Mouse (Mus musculus): ENCODE measurements around the gene Slc17a1.

The Slc17a1 gene

DNA sequence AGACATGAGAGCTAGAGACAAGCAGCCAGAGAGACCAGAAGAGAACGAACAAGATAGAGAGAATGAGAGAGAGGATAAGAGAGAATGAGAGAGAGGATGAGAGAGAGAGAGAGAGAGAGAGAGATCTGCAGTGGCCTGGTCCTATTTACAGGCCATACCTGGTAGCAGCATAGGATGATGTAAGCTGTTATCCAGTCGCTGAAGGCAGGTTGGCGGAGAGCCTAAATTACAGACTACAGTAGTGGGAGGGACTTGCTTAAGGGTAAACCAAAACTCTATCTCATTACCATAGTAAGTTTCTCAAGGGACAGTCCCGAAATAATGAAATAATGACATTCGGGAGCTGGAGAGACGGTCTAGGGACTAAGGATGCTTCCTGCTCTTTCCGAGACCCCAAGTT lies at the start of gene Slc17a1:
Slc17a1 (plus strand) TSS at position 346 of the 400 bp plus-strand sequence.
- H3K9me3 ChIP-seq (ENCODE audit: low read length): no peaks in the 10 kb centered on the region
- no peaks in the 10 kb centered on the region for H3K27me3 ChIP-seq (ENCODE audit: insufficient read depth, low read length)
- no peak within 1 kb of the TSS for H3K4me3 ChIP-seq (replicated peaks; ENCODE audit: low read length)
- H3K4me1 ChIP-seq (replicated peaks; ENCODE audit: low read depth, low read length): no peaks in the 10 kb centered on the region
- no peak for TF ChIP-seq POU5F1 (IDR thresholded peaks at IDR 0.05; ENCODE audit: borderline replicate concordance, low read length)
- no peak for TF ChIP-seq CTCF (conservative IDR thresholded peaks at IDR 0.05; ENCODE audit: low read length)
- no peak for TF ChIP-seq NANOG (IDR thresholded peaks at IDR 0.05; ENCODE audit: borderline replicate concordance, low read length)
- no peaks in the 10 kb centered on the region for H3K36me3 ChIP-seq (ENCODE audit: insufficient read depth, low read length)

DNA sequence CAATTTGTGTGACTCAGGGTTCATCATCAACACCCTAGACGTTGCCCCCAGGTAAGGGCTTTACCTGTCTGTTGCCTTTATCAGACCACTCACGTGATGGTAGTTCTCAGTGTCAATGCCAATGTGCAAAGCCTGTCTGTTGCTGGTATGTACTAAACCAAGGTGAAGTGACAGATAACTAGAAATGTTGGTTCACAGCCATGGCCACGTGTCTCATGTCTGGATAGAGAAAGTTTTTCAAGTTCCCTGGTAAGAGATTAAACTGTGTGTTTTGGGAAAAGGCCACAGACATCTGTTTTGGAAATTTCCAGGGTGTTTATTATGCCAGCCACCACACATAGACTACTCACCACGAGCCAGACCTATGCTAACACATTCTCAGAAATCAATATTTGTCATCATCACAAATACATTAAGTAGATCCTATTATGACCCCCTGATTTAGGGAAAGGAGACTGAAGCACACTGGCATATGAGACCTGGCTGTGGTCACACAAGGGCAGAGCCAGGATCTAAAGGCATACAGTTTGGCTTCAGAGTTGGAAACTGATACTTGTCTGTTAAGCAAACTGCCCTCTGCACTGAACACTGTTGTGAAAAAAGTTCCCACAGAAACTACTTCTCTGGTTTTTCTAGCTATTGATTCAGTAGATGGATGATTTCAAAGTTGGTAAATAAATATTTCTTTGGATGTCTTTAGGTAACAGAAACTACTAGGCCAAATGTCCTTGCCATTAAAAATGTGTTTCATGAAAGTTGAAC lies 47.2 kb upstream of the Slc17a1 start:
- no peak for TF ChIP-seq NANOG (IDR thresholded peaks at IDR 0.05; ENCODE audit: borderline replicate concordance, low read length)
- no peak for TF ChIP-seq POU5F1 (IDR thresholded peaks at IDR 0.05; ENCODE audit: borderline replicate concordance, low read length)
- TF ChIP-seq CTCF (conservative IDR thresholded peaks at IDR 0.05; ENCODE audit: low read length): no peak
- no peaks in the 10 kb centered on the region for H3K9me3 ChIP-seq (ENCODE audit: low read length)

DNA sequence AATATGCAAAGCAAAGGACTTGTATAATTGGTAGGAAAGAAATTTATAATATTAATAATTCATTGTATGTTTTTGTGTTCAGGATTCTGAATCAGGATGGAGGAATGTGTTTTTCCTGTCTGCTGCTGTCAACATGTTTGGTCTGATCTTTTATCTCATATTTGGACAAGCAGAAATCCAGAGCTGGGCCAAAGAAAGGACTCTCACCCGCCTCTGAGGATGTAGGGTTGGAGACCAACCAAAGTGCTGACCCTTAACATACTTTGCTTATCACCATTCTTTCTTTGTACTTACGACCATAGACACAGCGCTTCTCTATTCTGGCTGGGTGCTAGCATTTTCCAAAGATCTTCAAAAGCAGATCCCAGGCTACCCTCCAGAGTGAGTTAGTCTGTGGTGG lies 45.3 kb upstream of the Slc17a1 start:
- Histone ChIP-seq H3K27me3 (ENCODE audit: insufficient read depth, low read length) (no peaks in the 10 kb centered on the region), H3K4me1 (replicated peaks; ENCODE audit: low read depth, low read length) (no peaks in the 10 kb centered on the region), H3K4me3 (replicated peaks; ENCODE audit: low read length) (no peak overlapping the region), H3K9me3 (ENCODE audit: low read length) (no peaks in the 10 kb centered on the region), H3K36me3 (ENCODE audit: insufficient read depth, low read length) (no peaks in the 10 kb centered on the region)
- no peak for TF ChIP-seq POU5F1 (IDR thresholded peaks at IDR 0.05; ENCODE audit: borderline replicate concordance, low read length)
- TF ChIP-seq CTCF (conservative IDR thresholded peaks at IDR 0.05; ENCODE audit: low read length): no peak
- TF ChIP-seq NANOG (IDR thresholded peaks at IDR 0.05; ENCODE audit: borderline replicate concordance, low read length): no peak

More for the DNA sequence above, 47.2 kb upstream of the Slc17a1 start:
- no peaks in the 10 kb centered on the region for H3K36me3 ChIP-seq (ENCODE audit: insufficient read depth, low read length)
- H3K27me3 ChIP-seq (ENCODE audit: insufficient read depth, low read length): no peaks in the 10 kb centered on the region
- no peaks in the 10 kb centered on the region for H3K4me1 ChIP-seq (replicated peaks; ENCODE audit: low read depth, low read length)
- no peak overlapping the region for H3K4me3 ChIP-seq (replicated peaks; ENCODE audit: low read length)

DNA sequence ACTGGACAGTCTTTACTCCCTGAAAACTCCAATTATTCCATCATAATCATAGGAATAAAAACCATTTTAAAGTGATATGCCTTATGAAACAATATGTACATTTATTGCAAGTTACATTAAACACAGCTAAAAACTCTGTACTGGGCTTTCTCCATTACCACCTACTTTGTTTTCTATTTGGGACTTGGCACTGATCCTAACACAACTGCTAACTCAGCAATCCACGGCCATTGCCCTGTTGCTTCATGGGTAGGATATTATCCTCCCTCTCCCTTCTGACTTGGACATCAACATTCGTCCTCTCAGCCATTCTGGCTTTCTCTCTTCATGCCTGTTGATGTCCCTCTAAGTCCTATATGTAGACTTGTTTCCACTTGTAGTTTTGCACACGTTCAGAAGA lies 40.9 kb upstream of the Slc17a1 start:
- H3K4me3 ChIP-seq (replicated peaks; ENCODE audit: low read length): no peak overlapping the region
- TF ChIP-seq CTCF (conservative IDR thresholded peaks at IDR 0.05; ENCODE audit: low read length) (no peak), NANOG (IDR thresholded peaks at IDR 0.05; ENCODE audit: borderline replicate concordance, low read length) (no peak), POU5F1 (IDR thresholded peaks at IDR 0.05; ENCODE audit: borderline replicate concordance, low read length) (no peak)
- no peaks in the 10 kb centered on the region for H3K9me3 ChIP-seq (ENCODE audit: low read length)

DNA sequence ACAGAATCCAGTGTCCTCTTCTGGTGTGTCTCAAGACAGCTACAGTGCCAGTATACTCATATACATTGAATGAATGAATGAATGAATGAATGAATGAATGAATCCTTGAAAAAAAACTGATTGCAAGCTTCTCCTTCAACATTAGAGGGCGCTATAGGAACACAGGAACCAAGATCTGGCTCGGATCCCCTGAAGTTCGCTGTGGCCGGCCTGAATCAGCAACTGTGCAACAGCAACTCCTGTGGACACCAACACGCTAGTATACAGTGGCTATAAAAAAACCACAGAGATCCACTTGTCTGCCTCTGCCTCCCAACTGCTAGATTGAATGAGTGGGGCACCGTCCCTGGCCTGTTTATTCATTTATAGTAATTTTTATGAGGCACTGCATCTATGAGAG lies 34.5 kb upstream of the Slc17a1 start:
- no peak for TF ChIP-seq POU5F1 (IDR thresholded peaks at IDR 0.05; ENCODE audit: borderline replicate concordance, low read length)
- TF ChIP-seq CTCF (conservative IDR thresholded peaks at IDR 0.05; ENCODE audit: low read length): peak; percentile 42
- TF ChIP-seq NANOG (IDR thresholded peaks at IDR 0.05; ENCODE audit: borderline replicate concordance, low read length): no peak
- no peaks in the 10 kb centered on the region for H3K36me3 ChIP-seq (ENCODE audit: insufficient read depth, low read length)
- no peak overlapping the region for H3K4me3 ChIP-seq (replicated peaks; ENCODE audit: low read length)
- H3K4me1 ChIP-seq (replicated peaks; ENCODE audit: low read depth, low read length): no peaks in the 10 kb centered on the region
- H3K27me3 ChIP-seq (ENCODE audit: insufficient read depth, low read length): no peaks in the 10 kb centered on the region
- no peaks in the 10 kb centered on the region for H3K9me3 ChIP-seq (ENCODE audit: low read length)

More for the DNA sequence above, 40.9 kb upstream of the Slc17a1 start:
- H3K4me1 ChIP-seq (replicated peaks; ENCODE audit: low read depth, low read length): no peaks in the 10 kb centered on the region
- no peaks in the 10 kb centered on the region for H3K27me3 ChIP-seq (ENCODE audit: insufficient read depth, low read length)
- no peaks in the 10 kb centered on the region for H3K36me3 ChIP-seq (ENCODE audit: insufficient read depth, low read length)

DNA sequence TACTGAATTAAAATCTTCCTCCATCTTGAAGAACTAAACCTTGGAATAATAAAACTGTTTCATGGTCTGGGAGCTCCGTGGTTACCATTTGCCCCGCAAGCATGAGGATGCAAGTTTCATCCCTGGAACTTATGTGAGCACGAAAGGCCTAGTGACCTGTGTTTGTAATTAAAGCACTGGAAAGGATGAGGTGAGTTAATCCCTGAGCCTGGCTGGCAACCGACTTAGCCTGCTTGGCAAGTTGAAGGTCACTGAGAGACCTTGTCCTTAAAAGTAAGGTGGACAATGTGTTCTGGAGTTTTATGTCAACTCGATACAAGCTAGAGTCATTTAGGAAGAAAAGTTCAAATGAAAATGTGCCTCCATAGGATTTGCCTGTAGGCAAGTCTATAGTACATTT lies 32.7 kb upstream of the Slc17a1 start:
- no peaks in the 10 kb centered on the region for H3K27me3 ChIP-seq (ENCODE audit: insufficient read depth, low read length)
- H3K36me3 ChIP-seq (ENCODE audit: insufficient read depth, low read length): no peaks in the 10 kb centered on the region
- no peak overlapping the region for H3K4me3 ChIP-seq (replicated peaks; ENCODE audit: low read length)
- H3K9me3 ChIP-seq (ENCODE audit: low read length): no peaks in the 10 kb centered on the region
- H3K4me1 ChIP-seq (replicated peaks; ENCODE audit: low read depth, low read length): no peaks in the 10 kb centered on the region
- no peak for TF ChIP-seq NANOG (IDR thresholded peaks at IDR 0.05; ENCODE audit: borderline replicate concordance, low read length)
- TF ChIP-seq CTCF (conservative IDR thresholded peaks at IDR 0.05; ENCODE audit: low read length): no peak
- no peak for TF ChIP-seq POU5F1 (IDR thresholded peaks at IDR 0.05; ENCODE audit: borderline replicate concordance, low read length)

DNA sequence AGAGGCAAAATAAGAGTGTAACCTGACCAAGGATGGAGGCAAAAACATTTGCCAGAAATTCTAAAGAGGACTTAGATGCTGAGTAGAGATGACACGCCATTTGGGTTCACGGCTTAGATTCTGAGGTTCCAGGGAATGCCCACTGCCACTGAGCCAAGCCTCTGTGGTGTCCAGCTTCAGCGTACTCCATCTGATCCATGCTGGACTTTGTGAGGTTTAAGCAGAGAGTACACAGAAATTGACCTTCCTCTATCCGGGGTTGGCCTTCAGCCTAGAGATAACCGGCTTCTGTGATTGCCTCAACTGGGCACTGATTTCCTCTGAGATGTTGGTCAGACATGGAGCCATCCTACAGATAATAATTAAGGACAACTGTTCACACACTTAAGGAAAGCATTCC lies 30.9 kb upstream of the Slc17a1 start:
- no peaks in the 10 kb centered on the region for H3K27me3 ChIP-seq (ENCODE audit: insufficient read depth, low read length)
- no peaks in the 10 kb centered on the region for H3K36me3 ChIP-seq (ENCODE audit: insufficient read depth, low read length)
- H3K4me3 ChIP-seq (replicated peaks; ENCODE audit: low read length): no peak overlapping the region
- H3K4me1 ChIP-seq (replicated peaks; ENCODE audit: low read depth, low read length): no peaks in the 10 kb centered on the region
- TF ChIP-seq POU5F1 (IDR thresholded peaks at IDR 0.05; ENCODE audit: borderline replicate concordance, low read length): no peak
- H3K9me3 ChIP-seq (ENCODE audit: low read length): no peaks in the 10 kb centered on the region

DNA sequence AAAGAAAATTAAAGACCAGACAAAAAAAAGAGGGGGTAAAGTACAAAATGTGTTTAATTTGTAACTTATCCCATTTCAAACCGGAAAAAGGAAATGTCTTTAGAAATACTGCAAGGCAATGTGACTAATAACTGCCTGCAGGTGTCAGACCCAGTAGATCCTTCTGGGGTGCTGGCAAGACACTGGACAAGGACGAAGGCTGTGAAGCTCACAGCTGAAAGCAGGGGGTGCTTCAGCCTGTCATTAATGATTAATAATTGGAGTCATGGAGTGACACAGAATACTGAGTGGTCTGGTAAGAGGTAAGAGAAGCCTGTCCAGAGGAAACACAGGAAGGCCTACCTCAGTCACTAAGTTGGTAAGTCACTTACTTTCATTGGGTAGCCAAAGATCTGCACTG lies 28.2 kb upstream of the Slc17a1 start, which contains the start of gene Slc17a3:
Slc17a3 (plus strand) TSS at position 127 of the 400 bp plus-strand sequence.
- no peak for TF ChIP-seq NANOG (IDR thresholded peaks at IDR 0.05; ENCODE audit: borderline replicate concordance, low read length)
- no peak for TF ChIP-seq CTCF (conservative IDR thresholded peaks at IDR 0.05; ENCODE audit: low read length)
- no peak for TF ChIP-seq POU5F1 (IDR thresholded peaks at IDR 0.05; ENCODE audit: borderline replicate concordance, low read length)
- H3K27me3 ChIP-seq (ENCODE audit: insufficient read depth, low read length): no peaks in the 10 kb centered on the region
- H3K36me3 ChIP-seq (ENCODE audit: insufficient read depth, low read length): no peaks in the 10 kb centered on the region
- no peaks in the 10 kb centered on the region for H3K4me1 ChIP-seq (replicated peaks; ENCODE audit: low read depth, low read length)
- H3K9me3 ChIP-seq (ENCODE audit: low read length): no peaks in the 10 kb centered on the region
- H3K4me3 ChIP-seq (replicated peaks; ENCODE audit: low read length): no peak within 1 kb of the TSS

DNA sequence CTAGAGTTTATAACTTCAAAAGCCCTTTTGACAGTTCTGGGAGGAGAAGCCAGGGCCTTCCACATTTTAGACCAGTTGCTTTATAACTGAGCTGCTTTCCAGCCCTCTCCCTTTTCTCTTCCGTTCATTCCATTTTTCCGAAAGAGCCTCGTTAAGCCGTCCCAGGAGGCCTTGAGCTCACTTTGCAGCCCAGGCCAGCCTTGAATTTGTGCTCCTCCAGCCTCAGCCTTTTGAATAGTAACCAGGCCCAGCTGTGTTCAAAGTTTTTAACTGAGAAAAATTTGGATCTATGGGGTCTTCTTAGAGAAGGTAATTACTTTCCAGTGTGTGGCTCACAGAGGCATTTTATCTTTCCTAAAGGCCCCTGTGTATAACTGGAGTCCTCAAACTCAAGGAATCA lies 21.7 kb upstream of the Slc17a1 start:
- H3K9me3 ChIP-seq (ENCODE audit: low read length): no peaks in the 10 kb centered on the region
- H3K27me3 ChIP-seq (ENCODE audit: insufficient read depth, low read length): no peaks in the 10 kb centered on the region
- H3K4me3 ChIP-seq (replicated peaks; ENCODE audit: low read length): no peak overlapping the region
- H3K4me1 ChIP-seq (replicated peaks; ENCODE audit: low read depth, low read length): no peaks in the 10 kb centered on the region
- TF ChIP-seq CTCF (conservative IDR thresholded peaks at IDR 0.05; ENCODE audit: low read length) (no peak), POU5F1 (IDR thresholded peaks at IDR 0.05; ENCODE audit: borderline replicate concordance, low read length) (no peak), NANOG (IDR thresholded peaks at IDR 0.05; ENCODE audit: borderline replicate concordance, low read length) (no peak)
- no peaks in the 10 kb centered on the region for H3K36me3 ChIP-seq (ENCODE audit: insufficient read depth, low read length)

Data from E14TG2a.4 (cell line).